Mouse (Mus musculus) midbrain, embryonic 12.5 days (tissue): ENCODE data around the gene Fam19a2. TPM values are rescaled to one million over a fixed set of nuclear protein-coding genes. Genes with fewer than 3 reads are reported as not detected.

Experiments
- ATAC-seq: fragments of 200-750 bp; cut with Nextera tagmentation; 2 replicates; pipeline ENCODE4 v1.8.0; 2017; ENCODE audit warnings: low read depth, moderate TSS enrichment, moderate library complexity; ENCODE audit not compliant: low FRiP score
- H3K27ac ChIP-seq: fragments of 300-500 bp; sonication (generic); replicated peaks from 2 replicates; pipeline ENCODE4 v1.5.1; 2016; ENCODE audit warnings: mild to moderate bottlenecking
- H3K27me3 ChIP-seq: fragments of 300-500 bp; sonication (generic); 2 replicates; pipeline ENCODE4 v1.6.1; 2016; ENCODE audit warnings: mild to moderate bottlenecking
- H3K36me3 ChIP-seq: fragments of 300-500 bp; sonication (generic); 2 replicates; pipeline ENCODE4 v1.6.1; 2016
- H3K4me1 ChIP-seq: fragments of 300-500 bp; sonication (generic); 2 replicates; pipeline ENCODE4 v1.6.1; 2016
- H3K4me2 ChIP-seq: fragments of 300-500 bp; sonication (generic); replicated peaks from 2 replicates; pipeline ENCODE4 v1.6.1; 2016; ENCODE audit warnings: mild to moderate bottlenecking, moderate library complexity
- H3K4me3 ChIP-seq: fragments of 300-500 bp; sonication (generic); 2 replicates; pipeline ENCODE4 v1.5.1; 2016; ENCODE audit warnings: mild to moderate bottlenecking
- H3K9ac ChIP-seq: fragments of 300-500 bp; sonication (generic); replicated peaks from 2 replicates; pipeline ENCODE4 v1.6.1; 2016; ENCODE audit warnings: mild to moderate bottlenecking, moderate library complexity
- H3K9me3 ChIP-seq: fragments of 300-500 bp; sonication (generic); 2 replicates; pipeline ENCODE4 v1.6.1; 2016; ENCODE audit warnings: mild to moderate bottlenecking
- WGBS: fragments of 180-500 bp; shearing (Covaris S2); methylation state at CpG from one replicate; pipeline ENCODE4 v1.1.7; 2016; 5-methylcytosine and 5-hydroxymethylcytosine counted together
- polyA plus RNA-seq: library from polyadenylated mRNA; unstranded; fragments of >200 nt; fragmentation: Nextera tagmentation; extraction: Ambion mirVana; gene quantifications from 2 replicates; pipeline ENCODE4 v1.2.1, GENCODE M21; 2016

Gene Fam19a2
- polyA plus RNA-seq, 1 experiment from 2014 or later: 11.3 TPM

DNA sequence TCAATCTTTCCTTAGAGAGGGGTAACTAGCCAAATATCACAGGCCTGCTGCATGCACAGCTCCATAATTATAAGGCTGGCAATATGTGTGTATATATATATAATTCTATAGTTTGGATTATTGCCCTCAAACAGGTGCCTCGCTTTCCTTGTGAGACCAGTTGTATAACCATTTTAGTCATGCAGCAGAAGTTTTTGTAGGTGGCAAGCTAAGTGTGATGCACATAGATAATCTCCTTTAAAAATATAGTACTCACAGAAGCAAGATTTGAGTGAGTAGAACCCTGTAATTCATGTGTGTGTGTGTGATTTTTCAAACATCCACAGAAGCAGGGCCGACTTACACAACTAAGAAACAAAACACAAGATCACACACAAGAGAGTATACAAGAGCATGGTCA lies 525.6 kb downstream of the Fam19a2 start:
- H3K9ac ChIP-seq: no peak overlapping the region
- H3K4me2 ChIP-seq: no peak overlapping the region
- ATAC-seq: no peak
- H3K4me3 ChIP-seq: no peak overlapping the region
- no peaks in the 10 kb centered on the region for H3K4me1 ChIP-seq
- H3K36me3 ChIP-seq: no peaks in the 10 kb centered on the region
- no peaks in the 10 kb centered on the region for H3K9me3 ChIP-seq
- H3K27me3 ChIP-seq: no peaks in the 10 kb centered on the region
- no peak overlapping the region for H3K27ac ChIP-seq
- 95% methylated on average over 2 of the region's 2 CpGs for WGBS

Other genes with a start within 250 kb of the Fam19a2 start
- 40.2 and 42.1 TPM in 2 replicates for gene Mon2, start 187.5 kb upstream of the Fam19a2 start, polyA plus RNA-seq
- 69.2 and 69.7 TPM in 2 replicates for gene Usp15, start 67.0 kb upstream of the Fam19a2 start, polyA plus RNA-seq